Mouse (Mus musculus): ENCODE measurements around the gene Lipt2. TPM values are rescaled to one million over a fixed set of nuclear protein-coding genes. Genes with fewer than 3 reads are reported as not detected.

The Lipt2 gene
- polyA plus RNA-seq (2015; fragmentation: Nextera tagmentation; extraction: Ambion mirVana), result 9.7 and 12.4 TPM in 2 replicates

DNA sequence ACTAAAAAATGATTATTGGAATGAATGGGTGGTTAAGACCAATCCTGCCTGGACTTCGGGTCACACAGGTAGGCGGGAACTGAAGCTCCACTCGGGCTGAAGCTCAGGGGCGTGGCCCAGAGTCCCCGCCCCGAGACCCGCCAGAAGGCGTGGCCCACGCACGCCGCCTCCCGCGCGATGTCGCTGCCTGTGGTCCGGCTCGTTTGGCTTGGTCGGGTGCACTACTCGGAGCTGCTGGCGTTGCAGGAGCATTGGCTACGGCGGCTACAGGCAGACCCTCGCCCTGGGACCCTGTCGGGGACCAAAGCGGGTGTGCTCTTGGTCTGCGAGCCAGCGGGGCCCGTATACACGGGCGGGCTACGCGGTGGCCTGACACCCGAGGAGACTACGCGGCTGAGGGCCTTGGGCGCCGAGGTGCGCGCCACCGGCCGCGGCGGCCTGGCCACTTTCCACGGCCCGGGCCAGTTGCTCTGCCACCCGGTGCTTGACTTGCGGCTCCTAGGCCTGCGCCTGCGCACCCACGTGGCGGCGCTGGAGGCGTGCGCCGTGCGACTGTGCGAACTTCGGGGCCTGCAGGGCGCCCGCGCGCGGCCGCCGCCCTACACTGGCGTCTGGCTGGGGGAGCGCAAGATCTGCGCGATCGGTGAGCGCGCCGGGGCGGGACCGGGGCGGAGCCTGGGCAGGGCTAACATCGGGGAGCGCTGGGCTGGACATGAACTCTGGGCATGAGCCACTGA, at the start of gene Lipt2:
TSS of gene Lipt2 (plus strand) at position 173 of the 737 bp plus-strand sequence.
- no peaks in the 10 kb centered on the region for H3K9me3 ChIP-seq (ENCODE audit: low read length)
- H3K4me2 ChIP-seq (replicated peaks; ENCODE audit: low read depth, low read length), result peak within 1 kb of the TSS; percentile 99
- H3K27ac ChIP-seq (ENCODE audit: low read length), result peak within 1 kb of the TSS; percentile 93
- no peak for TF ChIP-seq EP300 (IDR thresholded peaks at IDR 0.05)
- peak; percentile 61 for TF ChIP-seq CTCF (IDR thresholded peaks at IDR 0.05)
- ATAC-seq (peak; percentile 99), DNase-seq (ENCODE audit: low spot score) (peak; percentile 95)
- WGBS, result under 1% methylated on average over 72 of the region's 78 CpGs
- H3K36me3 ChIP-seq (ENCODE audit: insufficient read depth, low read length), result no peaks in the 10 kb centered on the region
- H3K27me3 ChIP-seq (replicated peaks; ENCODE audit: insufficient read depth, low read length), result no peaks in the 10 kb centered on the region
- no peaks in the 10 kb centered on the region; the same call in 1 of the 2 replicates for H3K4me1 ChIP-seq (ENCODE audit: insufficient read depth, low read depth, low read length)
- peak within 1 kb of the TSS; percentile 64 for H3K9ac ChIP-seq (replicated peaks; ENCODE audit: low read depth)
- H3K4me3 ChIP-seq (ENCODE audit: low read depth, low read length), result peak within 1 kb of the TSS; percentile 77

DNA sequence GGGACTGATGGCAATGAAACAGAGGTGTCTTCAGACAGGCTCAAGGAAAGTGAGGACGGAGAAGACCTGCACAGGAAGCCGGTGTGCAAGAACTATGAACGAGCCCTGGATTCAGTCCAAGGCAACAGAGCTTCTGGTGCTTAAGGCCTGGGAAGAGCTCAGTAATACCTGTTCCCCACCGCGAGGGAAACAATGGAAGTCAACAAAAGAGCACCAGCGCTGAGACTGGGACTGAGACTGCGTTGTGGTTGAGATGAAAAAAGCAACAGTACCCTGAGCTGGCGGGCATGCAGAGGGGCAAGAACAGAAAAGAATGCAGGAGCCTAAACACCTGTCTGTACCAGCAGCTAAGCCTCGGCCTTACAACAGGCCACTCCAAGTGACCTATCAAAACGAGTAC, 47.6 kb upstream of the Lipt2 start:
- no peaks in the 10 kb centered on the region for H3K27me3 ChIP-seq (replicated peaks; ENCODE audit: insufficient read depth, low read length)
- no peak overlapping the region for H3K4me3 ChIP-seq (ENCODE audit: low read depth, low read length)
- peaks cover 8% of the 10 kb centered on the region; the same call in 1 of the 2 replicates for H3K36me3 ChIP-seq (ENCODE audit: insufficient read depth, low read length)
- TF ChIP-seq EP300 (IDR thresholded peaks at IDR 0.05) (no peak), CTCF (IDR thresholded peaks at IDR 0.05) (no peak)
- 57% methylated on average over 10 of the region's 10 CpGs for WGBS
- H3K4me1 ChIP-seq (ENCODE audit: insufficient read depth, low read depth, low read length), result no peaks in the 10 kb centered on the region
- H3K9ac ChIP-seq (replicated peaks; ENCODE audit: low read depth), result no peak overlapping the region
- no peak overlapping the region for H3K4me2 ChIP-seq (replicated peaks; ENCODE audit: low read depth, low read length)
- peak; percentile 10 for DNase-seq (ENCODE audit: low spot score)
- H3K27ac ChIP-seq (ENCODE audit: low read length), result no peak overlapping the region
- ATAC-seq, result no peak
- no peaks in the 10 kb centered on the region for H3K9me3 ChIP-seq (ENCODE audit: low read length)

DNA sequence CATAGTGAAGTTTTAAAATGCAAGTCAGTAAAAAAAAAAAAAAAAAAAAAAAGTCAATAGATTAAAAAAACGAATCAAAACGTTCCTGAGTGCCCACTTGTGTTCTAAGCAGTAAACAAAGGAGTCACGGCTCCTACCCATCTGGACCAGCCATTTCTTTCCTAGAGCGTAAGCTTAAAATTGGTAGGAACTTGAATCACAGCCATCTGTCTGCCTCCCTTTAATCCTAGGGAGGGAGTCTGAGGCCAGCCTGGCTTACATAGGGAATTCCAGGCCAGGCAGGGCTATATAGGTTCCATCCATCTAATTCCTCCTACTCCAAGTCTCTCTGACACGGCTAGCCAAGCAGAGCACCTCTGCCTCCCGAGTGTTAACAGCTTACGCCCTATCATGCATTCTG, 45.3 kb upstream of the Lipt2 start:
- no peak overlapping the region for H3K4me3 ChIP-seq (ENCODE audit: low read depth, low read length)
- no peaks in the 10 kb centered on the region for H3K9me3 ChIP-seq (ENCODE audit: low read length)
- 74% methylated on average over 7 of the region's 7 CpGs for WGBS
- ATAC-seq, result no peak
- no peak overlapping the region for H3K9ac ChIP-seq (replicated peaks; ENCODE audit: low read depth)
- DNase-seq (ENCODE audit: low spot score), result no peak
- H3K27me3 ChIP-seq (replicated peaks; ENCODE audit: insufficient read depth, low read length), result no peaks in the 10 kb centered on the region
- H3K27ac ChIP-seq (ENCODE audit: low read length), result no peak overlapping the region
- H3K36me3 ChIP-seq (ENCODE audit: insufficient read depth, low read length), result peaks cover 8% of the 10 kb centered on the region; the same call in 1 of the 2 replicates
- no peak for TF ChIP-seq EP300 (IDR thresholded peaks at IDR 0.05)
- no peak for TF ChIP-seq CTCF (IDR thresholded peaks at IDR 0.05)
- H3K4me1 ChIP-seq (ENCODE audit: insufficient read depth, low read depth, low read length), result no peaks in the 10 kb centered on the region
- H3K4me2 ChIP-seq (replicated peaks; ENCODE audit: low read depth, low read length), result no peak overlapping the region

DNA sequence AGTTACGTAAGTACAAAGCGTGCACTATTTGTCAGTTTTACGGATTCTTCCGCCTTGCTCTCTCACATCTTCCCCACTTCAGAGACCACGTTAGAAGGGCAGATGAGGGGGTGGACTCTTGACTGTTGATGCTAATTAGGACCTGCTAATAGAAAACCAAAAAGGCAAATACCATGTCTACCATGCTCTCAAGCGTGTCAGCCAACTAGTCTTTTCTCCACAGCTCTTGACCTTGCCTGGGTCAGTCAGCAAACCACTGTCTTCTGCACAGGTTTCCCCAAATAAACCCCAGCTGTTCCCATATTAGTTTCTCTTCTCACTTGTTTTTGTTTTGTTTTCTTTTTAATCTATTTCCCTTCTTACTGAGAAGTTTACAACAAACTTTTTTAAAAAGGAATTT, 44.8 kb upstream of the Lipt2 start:
- Histone ChIP-seq H3K9ac (replicated peaks; ENCODE audit: low read depth) (no peak overlapping the region), H3K4me2 (replicated peaks; ENCODE audit: low read depth, low read length) (no peak overlapping the region), H3K9me3 (ENCODE audit: low read length) (no peaks in the 10 kb centered on the region), H3K4me1 (ENCODE audit: insufficient read depth, low read depth, low read length) (no peaks in the 10 kb centered on the region), H3K4me3 (ENCODE audit: low read depth, low read length) (no peak overlapping the region), H3K27me3 (replicated peaks; ENCODE audit: insufficient read depth, low read length) (no peaks in the 10 kb centered on the region), H3K36me3 (ENCODE audit: insufficient read depth, low read length) (peaks cover 8% of the 10 kb centered on the region; the same call in 1 of the 2 replicates), H3K27ac (ENCODE audit: low read length) (no peak overlapping the region)
- ATAC-seq (no peak), DNase-seq (ENCODE audit: low spot score) (no peak)
- TF ChIP-seq EP300 (IDR thresholded peaks at IDR 0.05) (no peak), CTCF (IDR thresholded peaks at IDR 0.05) (no peak)
- WGBS, result 95% methylated on average over 6 of the region's 6 CpGs

DNA sequence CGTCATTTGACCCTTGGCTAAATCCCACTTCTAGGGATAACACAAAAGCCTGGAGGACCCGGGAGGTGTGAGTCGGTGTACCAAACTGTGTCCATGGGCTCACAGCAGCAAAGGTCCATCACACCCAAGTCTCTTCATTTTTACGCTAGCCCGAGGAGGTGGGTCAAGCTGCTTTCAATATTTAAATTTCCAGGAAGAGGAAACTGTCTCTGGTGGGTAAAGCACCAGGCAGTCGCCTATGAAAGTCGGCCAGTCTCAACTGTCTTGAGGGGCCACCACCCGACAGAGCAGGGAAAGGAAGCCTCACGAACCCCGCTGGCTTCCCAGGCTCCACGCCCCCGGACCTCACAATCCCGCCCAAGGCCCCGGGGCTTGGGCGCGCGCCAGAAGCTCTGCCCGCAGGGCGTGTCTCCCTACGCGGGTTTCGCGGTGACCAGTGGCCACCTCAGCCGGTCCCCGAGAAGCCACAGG, 38.3 kb upstream of the Lipt2 start:
- DNase-seq (ENCODE audit: low spot score) (peak; percentile 59), ATAC-seq (peak; percentile 35)
- Histone ChIP-seq H3K4me3 (ENCODE audit: low read depth, low read length) (peak overlapping the region; percentile 79), H3K27ac (ENCODE audit: low read length) (peak overlapping the region; percentile 88), H3K4me1 (ENCODE audit: insufficient read depth, low read depth, low read length) (peaks cover 4% of the 10 kb centered on the region; the same call in 1 of the 2 replicates), H3K9ac (replicated peaks; ENCODE audit: low read depth) (peak overlapping the region; percentile 82), H3K27me3 (replicated peaks; ENCODE audit: insufficient read depth, low read length) (no peaks in the 10 kb centered on the region), H3K36me3 (ENCODE audit: insufficient read depth, low read length) (no peaks in the 10 kb centered on the region), H3K4me2 (replicated peaks; ENCODE audit: low read depth, low read length) (peak overlapping the region; percentile 85), H3K9me3 (ENCODE audit: low read length) (no peaks in the 10 kb centered on the region)
- TF ChIP-seq CTCF (IDR thresholded peaks at IDR 0.05), result no peak
- TF ChIP-seq EP300 (IDR thresholded peaks at IDR 0.05), result no peak
- WGBS, result under 1% methylated on average over 25 of the region's 25 CpGs

DNA sequence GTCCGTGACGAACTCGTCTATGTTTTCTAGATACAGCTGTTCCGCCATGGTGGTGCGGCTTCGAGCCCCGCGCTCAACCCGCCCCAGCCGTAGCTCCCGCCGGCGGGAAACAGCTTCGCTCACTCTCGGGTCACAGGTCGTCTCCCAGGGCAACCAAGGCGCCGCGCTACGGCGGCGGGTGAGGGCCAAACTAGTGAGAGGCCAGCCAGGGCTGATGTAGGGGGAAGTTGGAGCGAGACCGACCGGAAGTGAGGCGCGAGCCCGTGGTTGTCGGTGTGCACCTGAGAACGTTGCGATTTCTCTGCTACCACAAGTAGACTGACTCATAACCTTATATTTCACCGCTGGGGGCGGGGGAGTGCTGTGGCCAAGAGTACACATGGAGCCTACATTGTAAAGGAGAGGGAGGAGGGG, 37.7 kb upstream of the Lipt2 start, which contains the start of gene Pold3:
TSS of gene Pold3 (minus strand) at position 190 of the 414 bp plus-strand sequence.
- ATAC-seq (peak; percentile 97), DNase-seq (ENCODE audit: low spot score) (peak; percentile 96)
- Histone ChIP-seq H3K4me3 (ENCODE audit: low read depth, low read length) (peak within 1 kb of the TSS; percentile 79), H3K27ac (ENCODE audit: low read length) (peak within 1 kb of the TSS; percentile 88), H3K9me3 (ENCODE audit: low read length) (no peaks in the 10 kb centered on the region), H3K4me1 (ENCODE audit: insufficient read depth, low read depth, low read length) (peaks cover 4% of the 10 kb centered on the region; the same call in 1 of the 2 replicates), H3K4me2 (replicated peaks; ENCODE audit: low read depth, low read length) (peak within 1 kb of the TSS; percentile 85), H3K9ac (replicated peaks; ENCODE audit: low read depth) (peak within 1 kb of the TSS; percentile 82), H3K27me3 (replicated peaks; ENCODE audit: insufficient read depth, low read length) (no peaks in the 10 kb centered on the region), H3K36me3 (ENCODE audit: insufficient read depth, low read length) (no peaks in the 10 kb centered on the region)
- WGBS, result under 1% methylated on average over 32 of the region's 33 CpGs
- TF ChIP-seq EP300 (IDR thresholded peaks at IDR 0.05) (peak; percentile 60; the same call in 1 of the 2 replicates), CTCF (IDR thresholded peaks at IDR 0.05) (peak; percentile 41)
